Mouse (Mus musculus) layer of hippocampus, postnatal 36 days (tissue): ENCODE results near the gene Rprd1b. TPM values are rescaled to one million over a fixed set of nuclear protein-coding genes. Genes with fewer than 3 reads are reported as not detected.

ENCODE experiments used
- DNase-seq, 2 experiments: peaks; one replicate each; pipeline ENCODE4 v3.0.0; 2022
- total RNA-seq, 2 experiments: library from RNA; stranded (reverse); gene quantifications; 2 replicates each; pipeline ENCODE4 v1.2.3; 2021

The Rprd1b gene
- total RNA-seq, 2 experiments from 2014 or later, result 46.4 to 54.7 TPM

DNA sequence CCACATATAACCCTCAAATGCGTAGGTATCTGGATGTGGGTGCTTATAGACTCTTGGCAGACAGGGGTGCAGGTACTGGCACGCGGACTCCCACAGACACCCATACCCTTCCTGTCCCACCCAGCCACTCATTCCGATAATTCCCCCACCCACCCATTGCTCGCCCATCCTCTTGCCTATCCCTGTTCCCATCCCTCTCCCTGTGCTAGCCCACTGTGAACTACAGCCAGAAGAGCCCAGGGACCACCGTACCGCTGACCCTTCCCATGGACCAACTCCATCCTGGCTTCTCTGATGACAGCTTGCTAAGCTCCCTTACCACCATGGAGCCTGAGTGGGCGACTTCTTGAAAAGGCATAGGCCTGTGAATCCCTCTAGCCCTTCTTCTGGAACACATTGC, 118.7 kb downstream of the Rprd1b start:
- no peak for DNase-seq

DNA sequence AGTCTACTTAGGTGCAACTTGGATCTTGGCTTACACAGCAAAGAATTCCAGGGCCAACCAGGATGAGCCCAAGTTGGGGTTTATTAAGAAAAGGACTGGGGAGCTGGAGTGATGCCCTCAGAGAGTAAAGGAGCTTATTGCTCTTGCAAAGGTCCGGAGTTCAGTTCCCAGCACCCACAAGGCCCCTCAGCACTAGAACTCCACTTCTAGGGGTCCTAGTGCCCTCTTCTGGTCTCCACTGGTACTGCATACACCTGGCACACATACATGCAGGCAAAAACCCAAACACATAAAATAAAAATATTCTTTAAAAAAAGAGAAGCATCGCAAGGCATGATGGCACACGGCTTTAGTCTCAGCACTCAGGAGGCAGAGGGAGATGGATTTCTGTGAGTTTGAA, 122.8 kb downstream of the Rprd1b start:
- DNase-seq, result no peak

DNA sequence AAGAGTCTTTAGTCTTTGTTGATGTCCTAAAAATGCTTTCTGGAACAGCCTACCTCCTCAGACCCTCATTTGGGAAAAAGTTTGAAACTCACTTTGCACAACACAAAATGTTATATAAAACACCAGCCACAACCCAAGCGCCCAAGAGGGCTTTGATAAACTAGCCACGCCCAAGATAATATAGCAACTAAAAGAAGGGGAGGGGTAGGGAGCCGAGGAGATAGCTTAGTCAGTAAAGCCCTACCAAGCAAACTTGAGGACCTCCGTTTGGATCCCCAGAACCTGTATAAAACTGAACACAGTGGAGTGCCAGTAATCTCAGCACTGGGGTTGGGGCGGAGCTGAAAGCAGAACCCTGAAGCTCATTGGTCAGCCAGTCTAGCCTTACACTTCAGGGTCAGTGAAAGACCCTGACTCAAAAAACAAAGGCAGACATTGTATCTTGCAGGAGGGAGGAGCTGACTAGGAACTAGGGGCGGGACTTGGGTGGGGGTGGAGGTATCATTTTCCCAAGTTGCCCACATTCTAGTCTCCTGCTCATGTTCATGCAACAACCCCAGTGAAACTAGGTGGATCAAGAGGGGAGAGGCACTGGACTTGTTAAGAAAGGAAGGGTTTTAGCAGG, 124.5 kb downstream of the Rprd1b start:
- DNase-seq, result no peak

DNA sequence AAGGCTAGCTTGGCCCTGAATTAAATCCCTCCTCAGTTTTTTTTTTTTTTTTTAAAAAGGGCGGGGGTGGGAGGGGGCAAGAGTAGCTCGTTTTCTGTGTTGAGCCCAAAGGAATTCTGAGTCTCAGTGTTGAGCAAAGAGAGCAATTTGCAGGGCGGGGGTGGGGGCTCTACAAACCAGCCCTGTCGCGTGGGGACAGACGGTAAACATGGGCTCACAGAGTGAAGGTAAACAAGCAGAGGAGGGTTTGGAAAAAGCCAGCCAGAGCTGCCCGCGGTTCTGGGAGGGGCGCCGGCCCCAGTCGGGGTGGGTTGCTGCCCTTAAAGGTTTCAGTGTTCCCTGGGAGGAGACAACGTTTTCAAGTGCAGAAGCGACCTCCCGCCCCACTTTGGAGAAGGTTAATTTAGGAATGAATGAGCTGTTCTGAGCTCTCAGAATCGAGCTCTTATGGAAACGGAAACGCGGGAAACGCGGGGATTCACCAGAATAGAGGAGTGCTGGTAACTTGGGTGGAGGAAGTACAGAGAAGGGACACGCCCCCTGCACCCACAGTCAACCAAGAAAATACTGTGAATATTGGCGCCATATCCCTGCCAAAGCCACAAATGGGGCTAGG, 125.5 kb downstream of the Rprd1b start:
- no peak for DNase-seq

DNA sequence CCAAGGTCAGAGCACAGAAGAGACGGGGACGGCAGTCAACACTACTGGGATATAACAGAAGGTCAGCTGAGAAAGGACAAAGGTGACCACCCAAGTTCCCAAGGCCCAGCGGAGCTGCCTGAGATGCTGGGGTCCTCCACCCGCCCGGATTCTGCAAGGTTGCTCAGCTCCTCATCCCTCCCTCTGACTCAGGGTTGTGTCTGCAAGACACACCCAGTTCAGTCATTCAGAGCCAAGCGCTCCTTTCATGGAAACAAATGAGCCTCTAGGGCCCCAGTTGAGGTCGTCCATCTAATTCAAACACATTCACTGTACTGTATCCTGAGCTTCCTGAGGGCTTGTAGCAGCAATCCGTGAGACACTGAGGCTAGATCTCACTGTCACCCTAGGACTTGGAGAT, 126.3 kb downstream of the Rprd1b start:
- no peak for DNase-seq

DNA sequence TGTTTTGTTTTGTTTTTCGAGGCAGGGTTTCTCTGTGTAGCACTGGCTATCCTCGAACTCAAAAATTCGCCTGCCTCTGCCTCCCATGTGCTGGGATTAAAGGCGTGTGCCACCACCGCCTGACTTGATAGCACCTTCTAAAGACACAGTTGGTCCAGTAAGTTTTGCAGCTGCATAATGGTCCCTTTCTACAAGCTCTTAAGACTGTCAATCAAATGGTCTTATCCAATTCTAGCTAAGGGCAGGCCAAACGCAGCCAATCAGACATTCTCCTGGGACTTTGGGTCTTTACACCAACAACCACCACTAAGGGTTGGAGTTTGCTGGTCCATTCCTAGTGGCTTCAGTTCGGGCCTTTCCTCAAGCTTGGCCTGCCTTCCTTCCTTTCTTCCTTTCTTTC, 126.8 kb downstream of the Rprd1b start:
- DNase-seq, result no peak

DNA sequence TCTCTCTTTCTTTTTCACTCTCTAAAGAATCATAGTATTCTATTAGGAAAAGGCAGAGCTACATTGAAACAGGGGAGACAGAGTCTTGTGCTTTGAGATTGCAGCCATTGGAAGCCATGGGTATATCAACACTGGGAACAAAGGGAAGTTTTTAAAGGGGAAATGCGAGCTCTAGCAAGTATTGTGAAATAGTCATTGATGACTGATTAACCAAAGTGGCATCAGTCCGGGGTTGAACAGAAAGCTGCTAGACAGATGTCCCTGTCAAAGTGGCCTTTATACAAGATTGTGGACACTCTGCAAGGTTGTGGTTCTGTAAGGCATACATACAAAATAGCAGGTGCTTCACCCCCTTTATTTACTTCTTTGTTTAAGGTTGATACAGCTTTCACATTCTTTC, 127.3 kb downstream of the Rprd1b start:
- no peak for DNase-seq

DNA sequence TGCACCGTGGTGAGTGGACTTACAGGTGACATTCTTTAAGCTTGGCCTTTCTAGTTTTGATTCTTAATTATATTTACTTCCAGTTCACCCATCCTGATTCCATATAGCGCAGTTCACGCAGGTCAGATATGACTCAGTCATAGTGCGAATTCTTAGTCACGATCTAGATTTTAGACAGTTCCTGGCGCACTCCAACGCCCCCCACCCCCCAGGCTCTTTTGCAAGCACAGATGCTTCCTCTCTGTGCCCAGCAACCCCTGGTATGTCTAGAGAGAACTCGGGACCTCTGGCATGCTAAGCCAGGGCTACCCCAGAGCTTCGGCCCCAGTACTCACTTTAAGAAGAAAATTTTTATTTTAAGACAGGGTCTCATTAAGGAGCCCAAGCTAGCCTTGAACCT, 128.2 kb downstream of the Rprd1b start:
- DNase-seq, result no peak

DNA sequence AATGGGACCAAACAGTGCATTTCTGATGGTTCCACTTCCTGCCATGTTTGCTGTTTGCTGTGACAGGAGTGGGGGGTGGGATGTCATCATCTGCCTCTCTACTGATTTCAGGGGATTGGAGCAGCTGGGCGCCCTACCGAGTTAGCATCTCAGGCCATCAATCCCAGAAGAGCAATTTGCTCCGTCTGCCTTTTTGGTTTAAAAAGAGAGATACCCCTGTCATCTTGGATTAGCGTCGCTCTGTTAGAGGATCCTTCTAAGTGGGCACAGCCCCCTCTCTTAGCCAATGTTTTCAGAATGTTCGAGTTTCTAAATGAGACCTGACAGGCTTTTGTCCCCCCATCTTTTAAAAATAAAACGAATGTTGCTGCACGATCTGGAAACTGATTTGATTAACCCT, 129.4 kb downstream of the Rprd1b start:
- no peak for DNase-seq

DNA sequence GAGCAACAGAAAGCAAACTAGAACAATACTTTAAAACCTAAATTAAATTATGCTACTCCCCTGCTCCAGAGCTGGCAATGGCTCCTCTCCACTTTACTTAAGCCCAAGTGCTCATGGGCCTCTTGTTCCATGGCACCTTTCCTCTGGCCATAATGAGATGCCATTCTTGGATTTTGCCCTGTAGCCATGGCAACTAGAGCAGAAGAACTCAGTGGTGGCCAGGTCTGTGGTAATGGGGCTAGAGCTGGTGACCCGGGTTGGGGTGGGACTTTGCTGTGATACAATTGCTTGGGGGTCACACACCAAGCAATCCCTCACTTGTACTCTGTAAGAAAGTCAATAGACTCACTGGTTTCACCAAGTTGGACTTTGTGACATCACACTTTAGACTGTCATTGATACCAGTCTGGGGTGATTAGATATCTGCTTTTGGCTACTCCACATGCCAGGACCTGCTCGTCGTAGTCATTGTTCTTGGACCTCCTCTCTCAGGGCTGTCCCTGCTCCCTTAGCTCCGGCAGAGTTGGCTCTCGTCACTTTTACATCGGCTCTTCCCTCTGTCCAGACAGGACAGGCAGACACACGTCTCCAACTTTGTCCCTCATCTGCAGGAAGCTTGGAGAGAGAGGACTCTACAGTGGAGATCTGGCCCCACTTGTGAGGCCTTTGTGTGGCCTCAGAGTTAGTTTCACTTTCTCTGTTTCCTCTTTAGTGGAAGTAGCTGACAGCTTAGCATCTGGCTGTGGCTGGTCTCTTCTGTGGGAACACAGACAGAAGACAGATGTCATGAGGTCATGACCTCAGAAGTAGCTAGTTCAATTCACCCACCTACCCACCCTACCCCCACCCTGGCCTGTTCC, 131.3 kb downstream of the Rprd1b start:
- no peak for DNase-seq

DNA sequence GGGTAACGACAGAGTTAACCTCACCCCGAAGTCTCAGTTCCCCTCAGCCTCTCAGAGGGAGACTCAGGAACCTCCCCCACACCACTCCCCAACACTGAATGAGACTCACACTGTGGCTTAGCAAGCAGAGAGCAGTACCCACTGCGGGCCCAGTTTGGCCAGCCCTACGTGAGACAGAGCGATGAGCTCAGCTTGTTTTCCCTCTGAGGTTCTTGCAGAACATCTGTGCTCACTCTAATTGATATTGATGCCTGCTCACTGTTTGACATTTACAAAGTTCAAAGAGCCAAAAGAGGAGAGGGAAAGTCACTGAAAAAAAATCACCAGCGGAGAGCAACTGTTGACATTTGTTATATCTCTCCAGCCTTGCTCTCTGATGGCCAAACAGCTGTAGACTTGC, 133.5 kb downstream of the Rprd1b start:
- no peak for DNase-seq

DNA sequence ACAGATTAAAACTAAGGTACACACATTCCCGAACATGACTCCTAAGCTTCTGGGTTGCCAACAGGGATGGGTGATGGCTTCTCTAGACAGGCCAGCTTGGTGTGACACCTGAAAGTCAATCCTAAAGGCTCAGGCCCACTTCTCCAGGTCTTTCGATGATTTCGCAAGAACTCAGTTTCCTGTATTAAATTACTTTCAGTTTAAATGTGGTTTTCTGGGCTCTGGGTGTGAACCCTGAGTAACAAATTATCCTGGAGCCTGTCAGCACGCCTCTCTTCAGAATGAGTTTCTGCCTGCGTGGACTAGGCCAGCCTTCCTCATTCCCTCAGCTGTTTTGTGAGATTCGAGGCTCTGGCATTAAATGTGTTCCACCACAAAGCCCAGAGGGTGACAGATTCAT, 134.7 kb downstream of the Rprd1b start:
- no peak for DNase-seq

DNA sequence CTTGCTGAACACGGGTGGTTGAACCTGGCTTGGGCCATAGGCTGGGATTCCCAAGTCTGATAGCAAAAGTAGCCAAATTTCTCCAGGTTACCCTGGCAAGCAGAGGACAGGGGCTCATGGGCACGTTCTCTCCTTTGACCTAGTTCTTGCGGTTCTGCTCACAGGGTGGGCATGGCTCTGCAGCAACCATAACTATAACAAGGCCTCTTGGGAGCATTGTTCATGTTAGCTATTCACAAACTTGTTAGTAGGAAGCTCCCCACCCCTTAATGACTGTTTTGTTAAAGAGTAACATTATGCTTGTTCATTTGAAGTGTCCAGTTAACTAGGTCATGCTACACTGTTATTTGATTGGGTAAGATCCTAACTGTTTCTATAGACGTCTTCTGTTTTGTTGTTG, 137.5 kb downstream of the Rprd1b start:
- DNase-seq, result no peak

DNA sequence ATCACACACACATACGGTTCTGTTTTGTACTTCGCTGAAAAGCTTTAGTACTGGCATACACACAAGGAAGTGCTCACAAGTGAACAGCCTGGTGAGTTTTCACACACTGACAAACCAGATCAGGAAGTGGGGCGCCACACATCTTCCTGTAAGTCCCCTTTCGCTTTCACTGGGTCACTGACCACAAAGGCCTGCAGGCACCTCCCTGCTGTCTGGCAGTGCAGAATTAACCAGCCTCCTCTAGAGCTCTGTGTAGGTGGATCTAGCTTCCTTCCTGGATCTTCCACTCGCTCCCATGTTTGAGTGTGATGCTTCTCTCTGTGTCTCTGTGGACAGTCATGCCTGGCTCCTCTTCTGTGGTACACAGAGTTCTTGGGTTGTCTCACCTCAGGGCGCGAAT, 138.3 kb downstream of the Rprd1b start:
- no peak for DNase-seq

DNA sequence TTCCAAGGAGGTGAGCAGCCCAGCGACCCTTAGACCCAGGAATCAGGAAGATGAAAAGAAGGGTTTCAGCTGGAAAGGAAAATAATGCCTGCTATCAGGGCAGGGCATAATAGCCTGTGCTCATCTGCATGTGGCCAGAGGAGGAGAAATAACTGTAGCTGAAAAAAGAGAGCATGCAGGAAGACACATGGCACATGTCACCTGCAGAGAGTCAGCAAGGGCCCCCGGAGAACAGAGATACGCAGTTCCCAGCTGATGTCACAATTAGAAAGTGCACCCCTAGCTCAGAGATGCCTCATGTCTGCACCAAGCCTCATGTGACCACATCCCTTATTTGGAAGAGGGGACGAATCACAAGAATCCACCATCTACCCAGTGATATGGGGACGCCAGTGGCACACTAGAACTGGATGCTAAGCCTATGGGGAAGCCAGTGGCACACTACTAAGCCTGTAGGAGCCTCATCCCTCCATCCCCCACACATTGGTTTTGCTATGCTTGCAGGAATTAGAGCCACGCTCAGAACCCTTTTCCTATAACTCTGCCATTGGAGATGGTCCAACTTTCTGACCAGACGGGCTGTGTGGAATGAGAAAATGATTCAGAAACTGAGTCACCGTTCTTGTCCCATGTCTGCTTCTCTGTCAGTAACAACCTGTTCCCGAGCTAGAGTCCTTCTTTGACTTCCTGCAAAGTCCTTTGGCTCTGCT, 139.4 kb downstream of the Rprd1b start:
- no peak for DNase-seq

DNA sequence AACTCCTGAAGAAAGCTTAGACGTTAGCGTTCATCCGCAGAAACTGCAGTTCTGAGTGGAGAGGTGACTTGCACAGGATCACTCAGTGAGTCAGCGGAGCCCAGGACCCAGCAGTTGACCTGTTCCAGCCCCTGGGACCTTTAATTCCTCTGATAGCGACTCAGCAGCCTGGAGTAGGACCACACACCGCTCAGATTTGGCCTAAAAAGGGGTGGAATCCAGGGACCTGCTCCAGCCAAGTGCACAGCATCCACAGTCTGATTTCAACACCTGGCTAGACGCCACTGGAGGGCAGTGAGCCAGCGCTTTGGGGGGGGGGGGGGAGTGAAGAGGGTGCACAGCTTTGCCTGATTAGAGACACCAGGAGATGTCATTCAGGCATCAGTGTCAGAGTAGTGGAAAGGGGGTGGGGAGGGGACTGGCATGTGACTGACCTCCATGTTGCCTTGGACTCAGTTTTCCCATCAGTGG, 140.5 kb downstream of the Rprd1b start:
- no peak for DNase-seq

DNA sequence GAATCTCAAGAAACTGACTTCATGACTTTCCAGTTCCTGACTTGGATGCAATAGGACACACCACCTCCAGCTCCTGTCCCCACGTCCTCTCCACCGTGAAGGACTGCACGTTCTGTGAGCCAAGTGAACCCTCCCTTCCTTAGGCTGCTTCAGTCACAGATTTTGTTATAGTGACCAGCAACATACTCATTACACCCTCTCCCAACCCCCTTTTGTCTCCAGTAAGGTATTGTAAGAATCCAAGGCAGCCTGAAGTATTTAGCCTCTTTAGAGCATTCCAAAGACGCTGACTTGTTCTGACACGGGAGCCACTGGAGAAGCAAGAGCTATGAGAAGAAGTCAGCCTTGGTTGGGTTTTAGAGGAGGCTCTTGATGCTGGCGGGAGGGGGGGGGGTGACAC, 141.1 kb downstream of the Rprd1b start:
- no peak for DNase-seq

DNA sequence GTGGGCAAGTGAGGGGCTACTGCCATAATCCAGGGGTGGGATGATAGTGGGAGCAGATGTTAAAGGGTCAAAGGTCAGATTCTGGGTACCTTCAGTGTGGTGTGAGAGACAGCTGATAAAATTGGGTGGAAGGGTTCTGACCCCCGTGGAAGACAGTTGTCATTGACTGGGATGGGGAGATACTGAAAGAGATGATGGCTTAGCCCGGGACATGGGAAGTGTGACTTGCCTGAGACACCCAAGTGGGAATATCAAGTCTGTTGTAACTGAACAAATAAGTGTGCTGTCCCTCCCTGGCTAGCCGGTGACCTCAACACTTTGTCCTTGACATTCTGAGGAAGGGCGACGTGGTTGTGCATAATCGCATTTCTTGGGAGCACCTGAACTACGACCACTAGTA, 141.5 kb downstream of the Rprd1b start:
- DNase-seq, result no peak

DNA sequence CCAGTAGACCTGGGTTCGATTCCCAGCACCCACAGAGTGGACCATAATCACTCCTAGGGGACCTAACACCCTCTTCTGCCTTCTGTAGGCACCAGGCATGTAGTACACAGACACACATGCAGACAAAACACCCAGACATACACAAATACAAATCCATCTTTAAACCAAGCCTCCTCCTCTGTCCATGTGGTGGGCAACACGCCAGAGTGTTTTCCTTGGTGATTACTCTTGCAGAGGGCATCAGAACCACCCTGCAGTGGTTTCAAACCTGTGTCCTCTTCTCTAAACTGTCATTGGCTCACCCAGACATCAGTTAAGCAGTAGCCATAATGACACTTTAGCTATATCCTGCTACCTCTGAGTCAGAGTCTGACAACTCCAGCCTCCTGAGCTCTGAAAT, 142.1 kb downstream of the Rprd1b start:
- DNase-seq, result no peak

DNA sequence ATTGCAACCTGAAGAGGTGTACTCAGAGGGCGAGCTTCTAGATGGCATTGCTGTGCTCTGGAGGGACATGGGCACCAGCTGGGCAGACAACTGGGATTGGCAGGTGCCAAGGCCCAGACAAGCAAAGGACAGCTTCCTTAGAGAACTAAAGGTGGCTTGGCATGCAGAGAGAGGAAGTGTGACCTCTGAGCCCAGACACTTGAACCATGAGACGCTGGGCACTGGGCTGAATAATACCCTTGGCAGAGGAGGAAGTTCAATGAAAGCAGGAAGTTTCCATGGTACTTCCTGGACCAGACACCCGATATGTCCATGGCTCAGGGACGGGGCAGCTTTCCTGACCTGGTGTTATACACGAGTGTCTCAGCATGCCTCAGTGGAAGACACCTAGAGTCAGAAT, 146.1 kb downstream of the Rprd1b start:
- DNase-seq, result no peak

DNA sequence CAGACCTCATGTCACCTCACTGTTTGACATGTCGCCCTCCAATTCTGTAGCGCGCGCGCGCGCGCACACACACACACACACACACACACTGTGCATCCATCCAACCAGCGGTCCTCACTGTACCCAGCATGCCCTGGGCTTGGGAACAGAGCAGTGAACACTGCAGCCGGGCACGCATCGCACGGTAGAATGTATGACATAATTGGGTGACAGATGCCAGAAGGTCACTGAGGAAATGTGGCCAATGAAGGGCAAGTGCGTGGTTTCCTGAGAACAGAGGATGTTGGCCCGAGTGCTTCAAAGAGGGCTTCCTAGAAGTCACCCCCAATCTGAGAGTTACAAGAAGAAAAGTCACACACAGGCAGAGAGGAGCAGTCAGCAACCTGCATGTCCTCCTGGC, 146.7 kb downstream of the Rprd1b start:
- DNase-seq, result no peak

DNA sequence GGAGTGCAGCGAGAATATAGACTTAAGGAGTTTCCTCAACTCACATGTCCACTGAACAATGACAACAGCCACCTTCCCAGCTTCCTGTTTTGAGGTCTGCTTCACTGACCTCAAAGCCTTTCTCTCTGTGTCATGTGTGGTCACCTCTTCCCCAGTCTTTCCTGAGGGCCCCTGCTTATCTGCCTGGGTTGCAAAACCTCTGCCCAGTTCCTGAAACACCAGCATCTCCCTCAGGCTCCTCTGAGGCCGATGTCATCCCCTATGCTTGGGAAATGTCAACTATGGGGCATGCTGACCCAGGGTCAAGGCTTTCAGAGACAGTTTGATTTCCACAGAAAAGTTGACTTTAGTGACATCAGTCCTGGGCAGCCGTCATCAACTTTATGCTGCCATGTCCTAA, 147.1 kb downstream of the Rprd1b start:
- no peak for DNase-seq

DNA sequence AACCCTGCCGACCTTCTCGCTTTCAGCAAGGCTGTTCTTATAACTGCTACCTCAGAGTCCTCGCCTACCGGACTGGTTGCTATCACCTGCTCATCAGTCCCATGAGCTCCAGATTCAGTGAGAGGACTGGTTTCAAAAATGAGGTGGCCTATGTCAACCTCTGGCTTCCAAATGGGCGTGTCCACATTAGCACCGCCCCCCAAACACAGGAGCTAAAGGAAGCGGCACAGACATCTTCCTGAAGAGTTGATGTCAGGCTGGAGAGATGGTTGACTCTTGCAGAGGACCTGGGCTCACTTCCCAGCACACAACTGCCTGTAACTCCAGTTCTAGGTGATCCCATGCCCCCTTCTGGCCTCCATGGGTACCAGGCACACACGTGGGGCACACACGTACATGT, 148.5 kb downstream of the Rprd1b start:
- DNase-seq, result no peak
